Comparison of ENCODE assay signal across 28 mouse cellular contexts in genomic region chr14:48968670-48969069, GRCm38 (mm10).
DNase-seq lines count a peak whose midpoint lies in the region; ATAC-seq and TF ChIP-seq lines count a peak whose summit lies in the region.
"Had no signal": no experiment of that assay in that cellular context is flagged by ENCODE, and none has a peak within 500 bp of the region (broad histone marks: within the 10 kb centered on the region; RNA-seq: fewer than 3 reads in every experiment).

No protein-coding gene starts in this region.

- WGBS in midbrain, embryonic 13.5 days, result 89% methylated on average over 9 of the region's 9 CpGs

- peak; percentile 39 for TF ChIP-seq CTCF in Patski (IDR thresholded peaks at IDR 0.05)

- H3K9ac ChIP-seq in ES-E14 (ENCODE audit: insufficient read depth, low read depth, low read length, poor library complexity, severe bottlenecking), result no peak overlapping the region
- no peak overlapping the region for H3K9ac ChIP-seq in midbrain, embryonic 13.5 days (replicated peaks)
- H3K9ac ChIP-seq: forebrain, postnatal 0 days; heart, embryonic 12.5 days; heart, embryonic 15.5 days; hindbrain, embryonic 14.5 days had no signal

- DNase-seq in heart, adult 11 months, result peak; percentile 45
- DNase-seq in heart, postnatal 10 days, result no peak
- DNase-seq in ES-E14 (ENCODE audit: low read depth, low spot score) (peak; percentile 39), Patski (ENCODE audit: low read depth, low spot score) (no peak)
- DNase-seq in mesoderm, embryonic 11.5 days (ENCODE audit: low read depth, low spot score), result peak; percentile 13
- no peak for DNase-seq in lung, postnatal 14 days
- no peak for DNase-seq in ovary, adult 18-20 months (ENCODE audit: low spot score)
- DNase-seq: adrenal gland, adult 2 months; adrenal gland, postnatal 14 days; cerebellum, adult 11 months; cerebellum, adult 2 months; cerebellum, adult 9-11 months; cerebellum, postnatal 25 days; forebrain, postnatal 0 days; gastrocnemius, adult 2 months; gastrocnemius, postnatal 14 days; heart, adult 18-20 months; heart, postnatal 14 days; heart, postnatal 4 days; kidney, adult 2 months had no signal

- ATAC-seq in Patski, result no peak
- no peak for ATAC-seq in midbrain, embryonic 13.5 days
- ATAC-seq: forebrain, embryonic 14.5 days; forebrain, postnatal 0 days; hindbrain, postnatal 0 days; inflammation-experienced regulatory T-cells, adult 6 months; intestine, postnatal 0 days had no signal

- 0 out of 4 replicates have a peak, but pooled peaks cover 0 to 2% of the 10 kb centered on the region in 2 experiments for H3K4me1 ChIP-seq in ES-E14 (ENCODE audit: control insufficient read depth in 2 of 2, insufficient read depth in 2 of 2, low read length in 2 of 2, poor library complexity in 1 of 2)
- H3K4me1 ChIP-seq in midbrain, embryonic 13.5 days (replicated peaks), result no peaks in the 10 kb centered on the region
- H3K4me1 ChIP-seq: heart, embryonic 12.5 days; heart, embryonic 15.5 days had no signal

- H3K4me3 ChIP-seq in ES-E14 (ENCODE audit: insufficient read depth in 1 of 2, low read depth in 1 of 2, low read length in 2 of 2, poor library complexity in 1 of 2, severe bottlenecking in 1 of 2), result peak overlapping the region; percentile 20 to 50
- H3K4me3 ChIP-seq in midbrain, embryonic 13.5 days (replicated peaks), result no peak overlapping the region
- H3K4me3 ChIP-seq: gastrocnemius, adult 2 months; heart, embryonic 12.5 days; heart, embryonic 15.5 days had no signal

- no peak overlapping the region for H3K27ac ChIP-seq in ES-E14 (ENCODE audit: insufficient read depth, low read depth, low read length, poor library complexity, severe bottlenecking)
- H3K27ac ChIP-seq in midbrain, embryonic 13.5 days, result no peak overlapping the region
- H3K27ac ChIP-seq: gastrocnemius, adult 2 months; heart, embryonic 15.5 days; hindbrain, embryonic 14.5 days; hindbrain, postnatal 0 days had no signal

- POLR2A ChIA-PET in Patski (lab: Charles Lee), result no interaction called here

- H3K27me3 ChIP-seq in Patski, result peaks cover 6% of the 10 kb centered on the region
- no peaks in the 10 kb centered on the region for H3K27me3 ChIP-seq in midbrain, embryonic 13.5 days
- H3K27me3 ChIP-seq: heart, embryonic 12.5 days; heart, embryonic 15.5 days had no signal

- CTCF ChIA-PET in Patski (lab: Charles Lee), result interaction anchor here (1.5 kb wide), 1 partner anchor 150 kb away, joined by 4 read pairs; no protein-coding TSS in a partner anchor

- no peak overlapping the region for H3K4me2 ChIP-seq in midbrain, embryonic 13.5 days (replicated peaks)
- H3K4me2 ChIP-seq: heart, embryonic 12.5 days; heart, embryonic 15.5 days; hindbrain, embryonic 14.5 days had no signal

- in situ Hi-C loops in ES-E14 (cut with MboI; ENCODE audit: low sequenced_read_pairs in 2 of 2, unreplicated experiment in 2 of 2), result no loop called here
- in situ Hi-C loops in Patski (cut with MboI; ENCODE audit: low pct_unique_long_range_greater_than_20kb), result loop anchor here (10.0 kb wide), 1 partner anchor 136 kb away; no protein-coding TSS in a partner anchor

- no peaks in the 10 kb centered on the region for H3K36me3 ChIP-seq in ES-E14 (ENCODE audit: control insufficient read depth, insufficient read depth, low read length, poor library complexity, severe bottlenecking)
- H3K36me3 ChIP-seq in midbrain, embryonic 13.5 days, result no peaks in the 10 kb centered on the region
- H3K36me3 ChIP-seq: heart, embryonic 12.5 days; heart, embryonic 15.5 days had no signal

- intact Hi-C loops in heart, postnatal 10 days (cut with DNase I), result no loop called here

- no peaks in the 10 kb centered on the region for H3K9me3 ChIP-seq in ES-E14 (ENCODE audit: control insufficient read depth, insufficient read depth, low read depth, low read length)
- no peaks in the 10 kb centered on the region for H3K9me3 ChIP-seq in midbrain, embryonic 13.5 days
- H3K9me3 ChIP-seq: heart, embryonic 12.5 days; heart, embryonic 15.5 days had no signal

TF ChIP-seq in ES-E14, 5 proteins besides CTCF, POLR2A, EP300 and RAD21:
- TF ChIP-seq CHD2 (IDR thresholded peaks at IDR 0.05; ENCODE audit: low read depth, low read length) (no peak), ZC3H11A (IDR thresholded peaks at IDR 0.05; ENCODE audit: borderline replicate concordance, low read depth, low read length) (peak; percentile 37; the same call in 1 of the 2 replicates)

Comparison
In these comparisons a context has a peak if more than half of its experiments do, and no peak if none do; other contexts are left out.
1. DNase-seq: peak in heart, adult 11 months (single experiment), ES-E14 (single experiment) and mesoderm, embryonic 11.5 days (single experiment); none in heart, postnatal 10 days (0 of 2), Patski (single experiment), lung, postnatal 14 days (single experiment) and ovary, adult 18-20 months (single experiment).